Mouse (Mus musculus): ENCODE measurements around the gene Otx1.

Gene Otx1

DNA sequence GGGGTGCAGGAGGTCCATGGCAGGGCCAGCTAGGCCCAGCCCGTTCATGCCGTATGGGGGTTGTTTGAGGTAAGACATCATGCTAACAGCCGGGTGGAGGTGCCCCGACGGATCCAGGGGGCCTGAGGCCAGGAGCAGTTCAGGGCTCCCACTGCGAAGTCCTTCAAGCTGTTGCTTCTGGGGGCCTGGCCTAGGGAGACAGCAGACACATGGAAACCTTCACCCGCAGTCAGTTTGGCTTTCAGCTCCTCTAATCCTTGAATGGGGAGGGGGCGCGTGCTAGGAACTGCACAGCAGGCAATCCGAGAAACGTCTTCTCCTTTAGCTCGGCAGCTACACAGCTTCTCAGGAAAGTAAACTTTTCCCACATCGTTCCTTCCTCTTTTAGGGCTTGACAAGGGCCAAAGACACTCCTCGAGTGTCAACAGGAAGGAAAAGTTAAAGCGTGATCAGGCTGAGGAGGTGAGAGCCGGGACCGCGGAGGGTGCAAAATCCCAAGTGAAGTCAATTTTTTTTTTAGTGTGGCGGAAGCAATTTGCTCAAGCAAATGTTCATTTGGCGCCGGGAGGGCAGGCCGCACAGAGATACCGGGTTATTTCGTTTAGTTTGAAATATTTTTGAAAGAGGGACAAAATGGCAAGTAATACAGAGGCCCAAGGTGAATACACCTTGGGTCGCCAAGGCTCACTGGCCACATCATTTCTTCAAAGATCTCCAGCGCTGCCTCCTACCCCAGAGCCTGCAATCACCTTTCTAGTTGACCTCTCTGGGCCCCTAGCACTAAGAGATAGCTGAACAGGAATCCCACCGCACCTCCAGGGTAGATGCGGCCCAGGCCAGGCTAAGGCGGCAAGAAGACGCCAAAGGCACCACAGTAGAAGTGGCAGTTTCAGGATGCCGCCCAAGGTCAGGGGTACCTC, 3.0 kb downstream of the Otx1 start:
- peak; percentile 23 for DNase-seq (ENCODE audit: low spot score)

DNA sequence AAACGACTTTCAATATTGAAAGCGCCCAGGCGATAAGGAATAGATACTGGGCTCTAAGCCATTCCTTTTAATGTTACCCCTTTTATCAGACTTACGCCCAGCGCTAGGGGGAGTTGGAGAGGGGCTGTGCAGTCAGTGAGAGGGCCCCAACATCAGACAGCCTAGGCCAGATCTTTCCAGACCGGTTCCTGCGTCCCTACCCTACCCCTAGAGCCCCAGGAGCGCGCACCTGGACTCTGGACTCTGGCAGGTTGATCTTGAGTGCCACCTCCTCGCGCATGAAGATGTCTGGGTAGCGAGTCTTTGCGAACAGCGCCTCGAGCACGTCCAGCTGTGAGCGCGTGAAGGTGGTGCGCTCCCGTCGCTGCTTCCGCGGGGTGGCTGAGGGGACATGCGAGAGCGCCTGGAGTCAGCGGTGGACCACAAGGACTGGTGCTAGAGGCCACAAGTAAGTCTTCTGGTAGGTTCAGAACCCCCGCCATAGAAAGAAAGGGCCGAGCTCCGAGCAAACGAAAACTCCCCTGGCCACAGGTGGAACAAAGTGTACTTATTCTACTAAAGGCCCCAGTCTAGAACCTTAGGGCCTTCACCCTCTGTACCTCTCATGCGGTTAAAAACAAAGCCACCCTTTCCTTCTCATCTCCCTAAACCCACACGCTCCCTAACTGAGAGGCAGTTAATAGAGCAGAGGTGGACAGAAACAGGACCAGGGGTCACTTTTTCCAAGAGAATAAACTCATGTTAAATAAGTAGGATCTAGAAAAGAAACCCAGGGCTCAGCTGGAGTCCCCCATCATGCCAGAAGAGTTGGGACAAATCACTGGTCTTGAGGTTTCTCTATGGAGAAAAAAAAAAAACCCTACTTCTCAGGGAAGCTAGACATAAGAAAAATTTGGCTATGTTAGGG, 4.3 kb downstream of the Otx1 start:
- DNase-seq (ENCODE audit: low spot score): peak; percentile 46

DNA sequence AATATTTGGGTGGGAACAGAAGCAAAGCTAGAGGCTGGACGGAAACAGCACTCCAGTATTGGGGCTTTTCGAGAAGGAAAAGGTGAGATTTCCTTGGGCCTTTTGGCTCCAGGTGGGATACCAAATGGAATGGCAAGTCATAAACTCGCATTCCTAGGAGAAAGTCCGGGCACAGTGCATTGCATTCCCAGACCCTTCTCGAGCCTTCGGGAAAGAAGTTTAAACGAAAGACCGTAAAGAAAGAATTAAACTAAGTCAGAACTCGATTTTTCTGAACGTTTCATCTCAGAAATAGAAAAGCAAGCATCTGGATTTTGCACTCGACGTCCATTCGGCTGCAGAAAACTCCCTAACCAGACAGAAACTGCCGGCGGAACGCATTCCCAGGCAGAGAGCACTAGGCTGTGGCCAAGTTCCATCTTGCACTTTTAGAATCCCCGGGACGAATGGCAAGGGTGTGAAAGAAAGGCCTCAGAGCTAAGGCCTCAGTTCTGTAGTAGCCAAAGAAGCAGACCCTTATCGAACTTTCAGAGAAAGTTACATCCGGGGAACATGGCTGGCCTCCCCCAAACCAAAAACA, 5.0 kb downstream of the Otx1 start:
- peak; percentile 22 for DNase-seq (ENCODE audit: low spot score)

DNA sequence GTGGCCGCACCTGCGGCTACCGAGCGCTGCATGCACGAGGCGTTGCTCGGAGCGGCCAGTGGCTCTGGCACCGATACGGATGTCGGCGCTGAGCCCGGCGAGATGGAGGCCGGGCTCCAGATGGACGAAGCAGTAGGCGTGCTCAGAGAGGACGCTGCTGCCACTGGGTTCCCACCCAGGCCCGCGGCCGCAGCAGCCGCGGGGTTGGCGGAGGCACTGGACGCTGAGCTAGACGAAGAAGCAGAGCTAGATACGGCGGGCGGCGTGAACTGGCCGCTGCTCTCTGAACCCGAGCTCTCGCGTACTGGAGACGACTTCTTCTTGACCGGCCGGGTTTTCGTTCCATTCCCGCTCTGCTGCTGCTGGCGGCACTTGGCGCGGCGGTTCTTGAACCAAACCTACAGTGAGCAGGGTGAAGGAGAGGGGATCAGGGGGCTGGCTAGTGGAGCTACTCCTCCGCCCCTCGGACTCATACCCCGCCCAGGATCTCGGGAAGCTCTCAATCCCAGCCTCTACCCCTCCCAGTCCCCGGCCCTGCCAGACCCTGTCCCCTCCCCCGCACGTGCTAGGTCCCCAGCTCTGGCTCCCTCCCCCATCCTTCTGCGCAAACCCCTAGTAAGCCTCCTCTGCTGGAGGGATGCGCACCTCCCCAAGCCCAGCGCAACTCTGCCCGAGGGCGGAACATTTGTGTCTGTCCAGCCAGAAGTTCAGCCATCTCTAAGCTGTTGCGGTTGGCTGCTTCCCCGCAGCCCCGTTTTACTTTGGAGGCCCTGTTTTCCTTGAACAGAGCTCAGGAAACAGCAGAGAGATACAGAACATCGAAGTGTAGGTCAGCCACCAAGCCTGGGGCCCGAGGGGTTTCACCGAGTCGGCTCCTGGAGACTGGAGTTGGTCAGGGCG, 5.8 kb downstream of the Otx1 start:
- DNase-seq (ENCODE audit: low spot score): peak; percentile 66

DNA sequence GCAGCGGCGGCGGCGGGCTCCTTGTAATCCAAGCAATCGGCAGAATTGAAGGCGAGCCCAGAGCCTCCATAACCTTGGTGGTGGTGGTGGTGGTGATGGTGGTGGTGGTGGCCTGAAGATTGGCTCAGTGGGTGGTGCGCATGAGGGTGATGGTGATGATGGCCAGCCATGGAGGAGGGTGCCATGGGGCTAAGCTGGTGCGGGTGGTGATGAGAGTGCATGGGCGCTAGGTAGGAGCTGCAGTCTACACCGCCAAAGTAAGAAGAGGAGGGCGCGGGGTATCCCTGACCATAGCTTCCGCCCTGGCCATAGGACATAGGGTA, 6.4 kb downstream of the Otx1 start:
- DNase-seq (ENCODE audit: low spot score): no peak

DNA sequence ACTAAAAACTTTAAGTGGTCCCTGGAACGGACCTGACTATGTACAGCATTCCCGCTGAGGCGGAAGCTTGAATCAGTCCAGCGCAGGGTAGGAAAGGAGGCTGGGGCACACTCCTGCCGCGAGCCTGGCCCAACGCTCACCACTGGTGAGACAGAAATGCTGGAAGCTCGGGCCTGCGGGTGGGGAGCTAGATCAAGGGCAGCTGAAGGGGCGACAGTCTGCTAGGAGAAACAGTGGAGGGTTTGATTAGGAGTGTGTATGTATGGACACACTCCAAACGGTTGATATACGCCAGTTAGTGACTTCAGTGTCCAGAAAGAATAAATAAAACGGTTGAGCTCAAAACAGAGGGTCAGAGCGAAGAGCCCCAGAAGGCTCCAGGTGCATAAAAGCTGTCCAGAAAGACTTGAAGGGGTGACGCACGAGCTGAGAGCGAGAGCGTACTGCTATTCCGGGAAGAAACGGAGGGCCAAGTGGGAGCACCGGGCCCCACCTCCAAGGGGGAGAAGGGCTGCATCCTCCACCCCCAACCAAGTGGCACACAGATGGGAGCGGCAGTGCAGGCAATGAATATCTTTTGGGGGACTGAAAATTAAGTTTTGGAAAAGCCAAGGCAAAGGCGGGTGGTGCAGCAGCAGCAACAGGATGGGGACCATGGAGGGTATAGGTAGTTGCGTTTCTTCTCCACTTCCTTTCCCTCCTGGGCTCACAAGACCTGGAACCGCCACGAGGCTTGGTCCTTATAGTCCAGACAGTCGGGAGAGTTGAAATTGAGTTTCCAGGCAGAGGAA, 7.0 kb downstream of the Otx1 start:
- DNase-seq (ENCODE audit: low spot score): peak; percentile 52

DNA sequence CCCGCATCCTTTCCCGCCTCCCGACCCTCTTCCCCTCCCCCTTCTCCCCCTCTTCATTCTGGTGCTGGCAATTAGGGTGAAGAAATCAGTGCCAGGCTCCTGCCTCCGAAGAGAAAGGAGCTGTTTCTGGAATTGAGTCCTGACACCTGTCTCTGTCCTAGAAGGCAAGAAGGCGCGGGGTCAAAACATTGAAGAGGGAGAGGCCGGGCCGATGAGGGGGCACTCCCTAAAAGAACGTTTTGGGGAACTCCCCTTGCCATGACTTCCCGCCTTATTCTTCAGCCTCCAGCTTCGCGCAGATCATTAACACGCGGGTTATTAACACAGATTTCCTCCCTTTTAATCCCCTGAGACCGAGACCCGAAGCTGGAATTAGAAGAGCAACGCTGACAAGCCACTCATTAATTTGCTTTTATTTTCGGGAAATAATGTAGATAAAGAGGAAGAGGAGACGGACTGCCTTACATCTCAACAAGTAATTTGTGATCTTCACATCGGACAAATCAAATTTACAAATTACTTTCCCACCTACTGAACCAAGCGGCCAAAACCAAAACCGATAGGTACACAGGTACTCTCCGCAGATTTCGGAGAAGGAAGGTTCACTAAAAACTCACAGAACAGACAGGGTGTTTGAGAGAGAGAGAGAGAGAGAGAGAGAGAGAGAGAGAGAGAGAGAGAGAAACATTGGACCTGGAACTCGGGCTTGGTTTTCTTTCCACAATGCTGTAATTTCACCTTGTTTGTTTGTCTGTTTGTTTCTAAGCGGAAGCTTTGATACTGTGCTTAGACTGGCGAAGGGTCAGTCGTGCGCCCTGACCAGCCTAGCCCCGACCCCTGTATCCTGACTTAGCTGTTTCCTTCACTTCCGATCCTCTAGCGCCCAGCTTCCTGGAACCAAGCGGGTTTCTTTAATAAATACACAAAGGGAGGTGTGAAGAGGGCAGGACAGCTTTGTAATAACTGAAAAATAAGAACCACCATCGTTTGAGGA, 8.0 kb downstream of the Otx1 start:
- peak; percentile 38 for DNase-seq (ENCODE audit: low spot score)

DNA sequence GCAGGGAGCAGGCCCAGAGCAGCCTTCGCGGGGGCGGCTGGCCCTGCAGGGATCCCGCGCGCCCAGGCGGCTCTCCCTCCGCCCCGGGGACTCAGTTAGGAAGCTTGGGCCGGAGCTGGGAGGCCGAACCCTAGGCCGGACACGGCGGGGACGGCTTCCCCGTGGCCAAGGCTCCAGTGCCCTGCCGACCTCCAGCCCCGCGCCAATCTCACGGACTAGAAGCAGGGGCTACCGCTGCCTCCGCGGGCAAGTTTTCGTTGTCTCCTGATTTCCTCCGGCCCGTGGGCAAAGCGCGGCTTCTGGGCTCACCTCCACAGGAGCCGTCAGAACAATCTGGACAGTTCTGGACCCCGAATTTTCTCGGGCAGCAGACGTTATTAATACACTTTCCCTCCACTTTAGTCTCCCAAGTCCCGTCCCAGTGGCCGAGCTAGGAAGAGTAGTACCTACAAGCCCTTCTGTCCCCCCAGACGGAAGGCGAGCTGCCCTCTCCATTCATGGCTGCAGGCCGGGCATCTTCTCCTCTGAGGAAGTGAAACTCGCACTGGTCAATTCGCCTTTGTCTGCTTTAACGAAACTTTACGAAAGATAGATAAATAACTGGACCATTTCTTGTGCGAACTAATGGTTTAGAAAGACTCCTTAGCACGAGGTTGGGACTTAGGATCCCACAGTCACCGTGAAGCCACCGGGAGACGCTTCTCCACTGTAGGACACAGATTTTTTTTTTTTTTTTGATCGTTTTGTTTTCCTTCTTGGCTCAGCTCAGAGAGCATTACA, 8.9 kb downstream of the Otx1 start:
- peak; percentile 55 for DNase-seq (ENCODE audit: low spot score)

DNA sequence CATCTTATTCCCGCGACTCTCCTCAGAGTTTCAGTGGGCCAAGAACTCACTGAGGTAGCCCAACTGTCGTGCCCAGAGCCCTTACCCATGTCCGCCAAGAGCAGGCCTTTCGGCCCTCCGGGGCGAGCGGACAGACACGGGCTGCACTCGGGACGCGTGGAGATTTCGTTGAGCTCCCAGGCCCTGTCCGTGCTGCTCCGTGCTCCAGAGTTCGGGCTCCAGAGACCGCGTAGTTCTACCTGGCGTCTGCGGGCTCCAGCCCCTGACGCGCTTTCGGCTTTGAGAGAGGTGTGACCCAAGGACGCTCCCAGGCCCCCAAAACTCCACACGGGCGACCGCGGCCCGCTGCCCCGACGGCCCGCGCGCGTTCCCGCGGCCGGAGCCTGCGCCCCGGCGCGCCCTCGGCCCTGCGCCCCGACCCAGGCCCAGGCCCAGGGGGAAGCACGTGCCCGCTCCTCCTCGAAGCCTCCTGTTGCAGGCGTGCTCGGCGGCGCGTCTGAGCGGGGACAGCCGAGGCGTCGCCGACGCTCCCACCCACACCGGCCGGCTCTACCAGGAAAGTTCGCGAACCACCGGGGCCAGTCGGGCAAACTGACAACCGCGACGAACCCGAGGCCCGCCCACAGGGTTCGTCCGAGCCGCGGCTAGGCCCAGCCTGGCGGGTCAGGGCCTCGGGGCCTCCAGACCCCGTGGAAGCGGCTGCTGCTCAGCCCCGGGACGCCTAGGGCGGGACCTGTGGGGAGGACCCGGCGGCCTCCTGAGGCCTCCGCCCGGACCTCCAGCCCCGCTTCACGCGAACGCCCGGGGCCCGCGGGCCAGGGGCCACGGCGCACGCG, 9.7 kb downstream of the Otx1 start:
- DNase-seq (ENCODE audit: low spot score): peak; percentile 40

DNA sequence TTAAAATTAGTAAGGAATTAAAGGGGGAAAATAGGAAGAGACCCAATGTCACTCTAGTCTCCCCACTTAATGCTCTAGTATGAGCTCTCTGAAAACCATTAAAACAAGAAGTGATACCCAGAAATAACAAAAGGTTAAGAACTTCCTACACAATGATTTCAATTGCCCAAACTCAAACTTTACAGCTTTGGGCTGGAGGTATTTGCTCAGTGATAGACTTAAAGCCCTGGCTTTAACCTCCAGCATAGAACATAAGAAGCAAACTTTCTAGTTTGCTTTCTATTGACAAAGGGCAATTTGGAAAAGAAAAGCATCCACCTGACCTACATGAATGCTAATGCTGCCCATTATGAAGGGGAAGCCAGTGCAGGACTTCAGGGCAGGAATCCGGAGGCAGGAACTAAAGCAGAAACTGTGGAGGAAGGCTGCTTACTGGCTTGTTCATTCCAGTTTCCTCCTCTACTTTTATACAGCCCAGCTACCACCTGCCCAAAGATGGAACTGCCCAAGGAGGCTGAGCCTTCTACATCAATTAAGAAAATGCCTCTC, 14.2 kb downstream of the Otx1 start:
- DNase-seq (ENCODE audit: low spot score): no peak

DNA sequence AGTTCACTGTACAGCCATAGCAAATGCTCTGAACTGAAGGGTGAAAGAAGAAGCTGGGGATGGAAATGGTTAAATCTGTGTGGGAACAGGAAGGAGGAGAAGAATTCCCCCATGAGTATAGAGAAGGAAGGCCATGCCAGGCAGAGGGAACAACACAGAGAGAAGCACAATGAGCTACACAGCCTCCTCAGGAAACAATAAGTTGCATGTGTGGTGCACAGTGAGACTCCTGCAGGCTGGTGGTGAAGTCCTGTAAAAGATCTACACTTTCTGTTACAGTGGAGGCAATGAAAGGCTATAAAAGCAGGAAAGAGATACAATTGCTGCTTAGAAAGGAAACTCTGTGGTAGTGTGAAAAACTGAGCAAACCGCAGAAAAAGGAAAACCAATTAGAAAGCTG, 17.6 kb downstream of the Otx1 start:
- DNase-seq (ENCODE audit: low spot score): no peak

DNA sequence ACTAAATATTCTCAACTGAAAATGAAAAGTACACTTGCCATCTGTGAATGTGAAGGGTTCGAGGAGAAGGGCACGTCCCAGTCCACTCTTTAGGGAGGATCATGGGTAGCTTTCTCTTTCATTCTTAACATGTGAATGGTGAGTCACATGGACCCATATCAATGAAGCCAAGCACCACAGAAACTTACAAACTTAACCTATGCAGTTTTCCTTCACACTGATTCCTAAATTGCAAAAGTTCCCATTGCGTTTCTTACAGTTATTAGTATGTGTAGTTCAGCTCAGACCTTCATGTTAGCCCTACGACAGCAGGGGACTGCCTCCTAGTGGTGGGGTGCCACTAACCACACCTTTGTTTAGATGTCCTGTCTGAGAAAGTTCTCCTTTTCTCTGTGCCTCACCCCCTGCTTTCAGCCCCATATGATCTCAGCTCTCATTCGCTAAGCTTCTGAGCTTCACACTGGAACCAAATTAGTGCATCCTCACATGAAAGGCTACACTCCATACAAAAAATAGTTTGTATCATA, 28.6 kb downstream of the Otx1 start:
- peak; percentile 39 for DNase-seq (ENCODE audit: low spot score)

DNA sequence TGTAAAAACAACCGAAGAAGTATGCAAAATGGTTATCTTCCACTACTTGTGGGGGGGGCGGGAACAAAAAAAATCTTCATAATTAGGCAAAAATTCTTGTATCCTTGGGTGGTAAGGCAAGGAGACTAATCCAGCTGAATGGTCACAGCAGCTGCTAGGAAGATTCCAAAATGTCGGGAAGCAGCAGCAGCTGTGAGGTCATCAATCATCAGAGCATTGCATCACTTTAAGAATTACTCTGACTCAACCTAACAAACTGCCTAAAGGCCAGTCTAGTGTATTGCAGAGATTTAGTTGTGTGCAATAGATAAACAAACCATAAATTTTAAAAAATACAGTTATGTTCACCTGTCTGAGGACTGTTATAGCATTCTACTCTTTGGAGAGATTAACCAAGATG, 29.1 kb downstream of the Otx1 start:
- DNase-seq (ENCODE audit: low spot score): no peak

DNA sequence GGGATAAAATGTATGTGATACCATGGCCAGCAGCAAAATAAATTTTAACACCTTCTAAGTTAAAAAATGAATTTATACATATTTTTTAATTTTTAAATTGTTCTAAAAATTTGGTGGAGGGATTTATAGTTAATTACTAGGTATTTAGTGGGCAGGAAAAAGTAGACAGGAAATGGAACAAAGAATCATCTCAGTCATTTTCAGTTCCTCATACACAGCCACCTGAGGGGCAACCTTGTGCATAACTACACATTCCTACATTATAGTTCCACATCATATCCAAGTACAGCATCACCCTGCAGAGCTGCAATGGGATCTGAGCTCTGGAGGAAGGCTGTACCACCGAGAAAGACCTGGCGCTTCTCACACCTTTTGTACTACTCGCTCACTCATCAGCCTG, 33.8 kb downstream of the Otx1 start:
- DNase-seq (ENCODE audit: low spot score): no peak

DNA sequence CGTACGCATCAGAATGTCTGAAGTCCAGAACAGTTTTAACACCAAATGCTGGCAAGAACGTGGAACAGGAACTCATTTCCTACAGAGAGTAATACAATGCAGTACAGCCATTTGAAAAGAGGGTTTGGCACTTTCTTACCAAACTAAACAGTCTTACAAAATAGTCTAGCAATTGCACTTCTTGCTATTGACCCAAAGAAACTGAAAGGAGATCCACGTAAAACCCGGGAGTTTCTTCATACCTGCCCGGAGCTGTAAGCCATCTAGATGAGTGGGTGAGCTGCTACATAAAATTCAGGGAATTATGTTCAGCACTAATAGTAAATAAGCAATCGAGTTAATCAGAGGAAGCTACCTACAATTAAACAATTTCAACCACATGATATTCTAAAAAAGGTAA, 47.5 kb downstream of the Otx1 start:
- no peak for DNase-seq (ENCODE audit: low spot score)

DNA sequence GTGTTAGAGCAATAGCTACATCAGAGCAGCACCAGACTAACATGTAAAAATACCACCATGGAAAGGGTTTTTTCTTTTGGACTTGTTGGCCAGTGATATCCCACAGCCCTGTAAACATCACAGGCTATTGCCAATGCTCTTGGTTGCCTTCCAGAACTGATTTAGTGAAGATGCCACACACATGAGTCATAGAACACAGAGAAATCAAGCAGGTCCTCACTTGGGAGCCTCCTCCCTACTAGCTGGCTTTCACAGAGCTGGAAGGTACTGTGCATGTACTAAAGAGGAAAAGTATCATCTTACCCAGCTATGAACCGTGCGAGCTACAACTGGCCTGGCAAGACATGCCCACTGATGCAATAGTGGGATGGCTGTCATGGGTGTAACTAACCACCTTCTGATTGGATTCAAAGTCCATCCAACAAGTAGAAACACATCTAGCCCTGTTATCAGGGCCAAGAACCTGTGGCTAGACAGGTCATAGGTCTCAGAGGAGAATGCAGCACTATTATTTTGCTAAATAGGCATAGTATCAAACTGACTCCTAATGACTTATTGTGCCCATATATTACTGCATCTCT, 51.0 kb downstream of the Otx1 start:
- no peak for DNase-seq (ENCODE audit: low spot score)

DNA sequence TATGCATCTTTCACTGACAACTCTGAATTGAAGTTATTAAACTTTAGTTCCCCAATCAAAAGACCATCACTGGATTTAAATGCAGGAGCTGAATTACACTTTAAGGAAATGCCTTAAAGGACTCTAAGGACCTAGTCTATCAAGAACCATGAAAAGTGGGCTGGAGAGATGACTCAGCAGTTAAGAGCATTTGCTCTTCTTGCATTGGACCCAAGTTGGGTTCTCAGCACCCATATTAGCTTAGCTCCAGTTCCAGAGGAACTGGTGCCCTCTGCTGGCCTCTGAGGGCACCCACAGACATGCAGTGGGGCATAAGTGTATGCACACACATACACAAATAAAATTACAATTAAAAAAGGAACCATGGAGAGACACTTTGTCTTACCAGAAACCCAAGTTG, 52.6 kb downstream of the Otx1 start:
- DNase-seq (ENCODE audit: low spot score): no peak

All from embryo, embryonic 10 days (tissue).